Mouse (Mus musculus) MEL (cell line): ENCODE data around the gene Tnni2.

ENCODE experiments used
- CTCF ChIP-seq, 3 experiments: IDR thresholded peaks in 2 of 3; conservative IDR thresholded peaks in 1 of 3; 2 replicates each; pipeline ENCODE4 v1.5.1; 2011 to 2012; ENCODE audit warnings: low read length in 3 of 3, low read depth in 2 of 3, mild to moderate bottlenecking in 2 of 3, improper control_type of control experiment in 1 of 3, inconsistent platforms in 1 of 3, mixed read lengths in 1 of 3, moderate library complexity in 1 of 3; ENCODE audit not compliant: control insufficient read depth in 1 of 3, insufficient read depth in 1 of 3, poor library complexity in 1 of 3, severe bottlenecking in 1 of 3
- JUND ChIP-seq: IDR thresholded peaks from 2 replicates; pipeline ENCODE4 v1.6.1; 2011; ENCODE audit warnings: low read depth, mild to moderate bottlenecking, improper control_type of control experiment, low read length
- POLR2A ChIP-seq, 2 experiments: IDR thresholded peaks; 2 replicates each; pipeline ENCODE4 v1.6.1; 2011 to 2012; ENCODE audit warnings: low read length in 2 of 2, mild to moderate bottlenecking in 2 of 2, control low read depth in 1 of 2, improper control_type of control experiment in 1 of 2, low read depth in 1 of 2, moderate library complexity in 1 of 2; ENCODE audit not compliant: control insufficient read depth in 1 of 2, insufficient read depth in 1 of 2, poor library complexity in 1 of 2
- POLR2AphosphoS2 ChIP-seq: IDR thresholded peaks from 2 replicates; pipeline ENCODE4 v1.6.1; 2011; ENCODE audit warnings: low read length, improper control_type of control experiment
- SIN3A ChIP-seq: IDR thresholded peaks from 2 replicates; pipeline ENCODE4 v1.6.1; 2012; ENCODE audit warnings: low read length, improper control_type of control experiment, inconsistent platforms
- ZNF384 ChIP-seq: IDR thresholded peaks from 2 replicates; pipeline ENCODE4 v1.6.1; 2012; ENCODE audit warnings: low read depth, mild to moderate bottlenecking, inconsistent platforms, low read length, improper control_type of control experiment

DNA sequence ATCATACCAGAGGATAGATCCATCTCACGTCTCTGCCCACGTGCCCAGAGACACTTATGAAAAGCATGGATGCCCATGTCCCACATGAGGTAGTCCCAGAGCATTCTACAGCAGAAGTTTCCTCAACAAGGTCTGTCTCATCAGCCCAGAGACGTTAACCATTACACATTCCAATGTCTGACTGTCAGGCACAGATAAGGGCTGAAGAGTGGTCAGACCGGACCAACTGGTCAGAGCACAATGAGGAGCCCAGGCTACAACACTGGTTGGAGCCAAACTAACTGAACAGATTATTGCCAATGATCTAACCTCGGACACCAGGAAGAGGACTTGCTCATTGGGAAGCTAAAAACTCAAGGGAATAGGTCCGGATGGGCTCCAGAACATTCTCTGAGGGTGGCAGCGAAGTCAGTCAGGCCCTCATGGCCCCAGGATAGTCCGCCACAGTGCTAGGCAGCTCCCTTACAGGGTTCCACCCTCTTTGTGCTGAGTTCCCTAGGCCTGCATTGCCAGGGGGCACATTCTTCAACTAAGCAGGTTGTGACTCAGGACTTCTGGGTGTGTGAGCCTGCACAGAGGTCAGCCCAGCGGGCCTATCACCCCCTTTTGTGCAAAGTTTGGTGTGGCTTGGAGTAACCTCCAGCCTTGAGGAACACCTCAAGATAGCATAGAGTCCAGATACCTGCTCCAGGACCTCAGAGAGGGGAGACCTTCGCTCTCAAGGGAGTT lies 7.3 kb upstream of the Tnni2 start, which contains the start of gene Syt8:
- no peak for TF ChIP-seq POLR2A (IDR thresholded peaks at IDR 0.05; ENCODE audit: control insufficient read depth in 1 of 2, insufficient read depth in 1 of 2, low read depth in 1 of 2, low read length in 2 of 2, poor library complexity in 1 of 2)
- no peak for TF ChIP-seq CTCF (IDR thresholded peaks at IDR 0.05 in 2 of 3, conservative IDR thresholded peaks at IDR 0.05 in 1 of 3; ENCODE audit: control insufficient read depth in 1 of 3, insufficient read depth in 1 of 3, low read depth in 2 of 3, low read length in 3 of 3, poor library complexity in 1 of 3, severe bottlenecking in 1 of 3)
- TF ChIP-seq ZNF384, result no peak
- TF ChIP-seq SIN3A, result no peak
- TF ChIP-seq JUND, result no peak
- no peak for TF ChIP-seq POLR2AphosphoS2
